Mouse (Mus musculus) liver, adult 2 months (tissue): Measurements from ENCODE around the gene Mvk. TPM values are rescaled to one million over a fixed set of nuclear protein-coding genes. Genes with fewer than 3 reads are reported as not detected.

Experiments used
- DNase-seq: peaks from one replicate; pipeline ENCODE4 v3.0.0-alpha.2; 2011; ENCODE audit warnings: low read depth, low spot score; ENCODE audit errors: extremely low read depth
- H3K27ac ChIP-seq: fragments of 200-500 bp; replicated peaks from 2 replicates; pipeline ENCODE4 v1.5.1; 2012; ENCODE audit warnings: low read depth, mild to moderate bottlenecking, control low read depth, inconsistent platforms, low read length; ENCODE audit not compliant: insufficient read depth
- H3K27me3 ChIP-seq: fragments of 200-500 bp; 2 replicates; pipeline ENCODE4 v1.6.1; 2012; ENCODE audit warnings: mild to moderate bottlenecking, moderate library complexity, low read length, inconsistent platforms; ENCODE audit not compliant: control insufficient read depth, insufficient read depth
- H3K36me3 ChIP-seq: fragments of 200-500 bp; 2 replicates; pipeline ENCODE4 v1.6.1; 2012; ENCODE audit warnings: low read length, inconsistent platforms; ENCODE audit not compliant: control insufficient read depth, insufficient read depth
- H3K4me1 ChIP-seq: fragments of 200-500 bp; 2 replicates; pipeline ENCODE4 v1.6.1; 2011; ENCODE audit warnings: low read length; ENCODE audit not compliant: control insufficient read depth, insufficient read depth
- H3K4me3 ChIP-seq: fragments of 200-500 bp; 2 replicates; pipeline ENCODE4 v1.5.1; 2011; ENCODE audit warnings: low read depth, mild to moderate bottlenecking, control low read depth, low read length, moderate library complexity; ENCODE audit not compliant: insufficient read depth
- H3K79me2 ChIP-seq: fragments of 200-500 bp; 2 replicates; pipeline ENCODE4 v1.6.1; 2012; ENCODE audit warnings: inconsistent platforms, mild to moderate bottlenecking, low read length, moderate library complexity; ENCODE audit not compliant: control insufficient read depth, insufficient read depth
- H3K9ac ChIP-seq: fragments of 200-500 bp; 2 replicates; pipeline ENCODE4 v1.6.1; 2012; ENCODE audit warnings: low read depth, mild to moderate bottlenecking, control low read depth, inconsistent platforms, low read length
- CTCF ChIP-seq: fragments of 200-500 bp; IDR thresholded peaks from 2 replicates; pipeline ENCODE4 v1.5.1; 2011; ENCODE audit warnings: low read depth, low read length, control low read depth
- POLR2A ChIP-seq: fragments of 200-500 bp; IDR thresholded peaks from 2 replicates; pipeline ENCODE4 v1.6.1; 2011; ENCODE audit warnings: low read length, control low read depth; ENCODE audit not compliant: insufficient read depth; ENCODE audit errors: extremely low read depth
- WGBS: fragments of 180-500 bp; shearing (Covaris S2); methylation state at CpG from one replicate; pipeline ENCODE4 v1.1.7; 2018; 5-methylcytosine and 5-hydroxymethylcytosine counted together
- polyA plus RNA-seq: library from polyadenylated mRNA; depleted of rRNA; stranded (reverse); fragments of >200 nt; gene quantifications from 2 replicates; pipeline ENCODE4 v1.2.3, GENCODE M21; 2012; rRNA removed
- total RNA-seq: library from RNA; depleted of rRNA; stranded (reverse); fragments of >200 nt; gene quantifications from 2 replicates; pipeline ENCODE4 v1.2.3, GENCODE M21; 2014; rRNA removed

Mvk gene
- total and polyA plus RNA-seq, 2 experiments = 39.2 to 59.5 TPM

DNA sequence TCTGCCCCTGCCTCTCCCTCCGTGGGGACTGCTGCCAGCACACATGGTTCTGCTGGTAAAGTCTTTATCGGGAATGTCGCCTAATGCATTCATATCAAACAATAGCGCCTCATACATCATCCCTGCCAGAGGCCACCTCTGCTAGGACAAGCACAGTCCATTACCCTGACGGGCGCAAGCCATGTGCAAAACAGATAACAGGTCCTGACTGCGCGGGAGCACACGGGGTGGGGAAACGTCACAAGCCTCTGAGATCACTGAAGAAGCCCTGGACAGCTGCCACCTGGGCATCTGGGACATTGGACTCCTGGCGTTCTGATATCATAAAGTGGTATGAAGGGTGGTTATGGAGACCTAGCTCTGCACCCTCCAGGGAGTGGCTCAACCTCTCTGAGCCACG is 63.3 kb downstream of the Mvk start:
- Histone ChIP-seq H3K4me3 (no peak overlapping the region), H3K9ac (no peak overlapping the region), H3K79me2 (no peaks in the 10 kb centered on the region), H3K36me3 (no peaks in the 10 kb centered on the region), H3K27ac (no peak overlapping the region), H3K4me1 (no peaks in the 10 kb centered on the region), H3K27me3 (no peaks in the 10 kb centered on the region)
- TF ChIP-seq POLR2A (no peak), CTCF (no peak)
- no peak for DNase-seq
- WGBS = 79% methylated on average over 12 of the region's 12 CpGs

GRCm38 (mm10) chr5:114507964-114508363 is 63.9 kb downstream of the Mvk start:
- no peaks in the 10 kb centered on the region for H3K27me3 ChIP-seq
- TF ChIP-seq CTCF = no peak
- no peak for TF ChIP-seq POLR2A
- 67% methylated on average over 4 of the region's 4 CpGs for WGBS
- H3K4me3 ChIP-seq = no peak overlapping the region
- no peak overlapping the region for H3K9ac ChIP-seq
- no peaks in the 10 kb centered on the region for H3K36me3 ChIP-seq
- H3K27ac ChIP-seq = no peak overlapping the region
- no peaks in the 10 kb centered on the region for H3K4me1 ChIP-seq
- no peak for DNase-seq
- no peaks in the 10 kb centered on the region for H3K79me2 ChIP-seq

DNA sequence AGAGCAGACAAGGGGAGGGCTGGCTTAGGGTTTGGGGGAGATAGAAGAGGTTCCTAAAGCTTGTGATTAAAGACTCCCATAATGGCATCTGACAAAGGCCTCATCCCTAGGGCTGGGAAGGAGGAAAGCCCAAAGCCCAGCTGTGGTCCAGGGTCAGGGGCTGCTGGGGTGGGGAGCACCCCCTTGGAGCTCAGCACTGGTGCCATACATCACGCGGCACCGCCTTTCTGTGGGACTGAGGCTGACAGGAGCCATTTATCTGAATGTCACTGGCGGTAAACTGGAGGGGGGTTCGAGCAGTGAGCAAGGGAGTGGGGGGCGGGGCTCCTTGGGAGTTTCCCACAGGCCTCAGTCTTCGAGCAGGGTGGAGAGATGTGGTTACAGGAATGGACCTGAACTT is 65.4 kb downstream of the Mvk start:
- H3K36me3 ChIP-seq = no peaks in the 10 kb centered on the region
- DNase-seq = no peak
- H3K79me2 ChIP-seq = no peaks in the 10 kb centered on the region
- no peak overlapping the region for H3K9ac ChIP-seq
- 81% methylated on average over 7 of the region's 7 CpGs for WGBS
- H3K4me1 ChIP-seq = no peaks in the 10 kb centered on the region
- TF ChIP-seq CTCF = no peak
- TF ChIP-seq POLR2A = no peak
- no peak overlapping the region for H3K4me3 ChIP-seq
- H3K27me3 ChIP-seq = 0 out of 2 replicates have a peak, but pooled peaks cover 2% of the 10 kb centered on the region
- H3K27ac ChIP-seq = no peak overlapping the region

Other genes with a start within 250 kb of the Mvk start
- gene Foxn4, start 170.5 kb upstream of the Mvk start, total RNA-seq = not detected in 2 replicates
- not detected in 2 replicates for gene Foxn4, start 170.5 kb upstream of the Mvk start, polyA plus RNA-seq
- gene Myo1h, start 155.1 kb upstream of the Mvk start, total RNA-seq = 0.09 and 0.27 TPM in 2 replicates
- gene Myo1h, start 155.1 kb upstream of the Mvk start, polyA plus RNA-seq = not detected in 2 replicates
- 11.4 and 12.8 TPM in 2 replicates for gene Kctd10, start 63.8 kb upstream of the Mvk start, total RNA-seq
- gene Kctd10, start 63.8 kb upstream of the Mvk start, polyA plus RNA-seq = 14.4 and 15.1 TPM in 2 replicates
- gene Ube3b, start 63.7 kb upstream of the Mvk start, total RNA-seq = 15.8 and 21.2 TPM in 2 replicates
- gene Ube3b, start 63.7 kb upstream of the Mvk start, polyA plus RNA-seq = 46.2 and 52.3 TPM in 2 replicates
- gene Mmab, start 209 bp upstream of the Mvk start, total RNA-seq = 13.2 and 14.5 TPM in 2 replicates
- 22.2 and 22.4 TPM in 2 replicates for gene Mmab, start 209 bp upstream of the Mvk start, polyA plus RNA-seq
- 0.09 and 0.60 TPM in 2 replicates for gene Fam222a, start 123.7 kb downstream of the Mvk start, total RNA-seq
- gene Fam222a, start 123.7 kb downstream of the Mvk start, polyA plus RNA-seq = 1.2 and 1.4 TPM in 2 replicates
- 0.09 and 0.40 TPM in 2 replicates for gene Trpv4, start 214.2 kb downstream of the Mvk start, total RNA-seq
- gene Trpv4, start 214.2 kb downstream of the Mvk start, polyA plus RNA-seq = 0.29 and 0.50 TPM in 2 replicates
- gene Gltp, start 246.7 kb downstream of the Mvk start, total RNA-seq = 3.1 and 4.4 TPM in 2 replicates
- 5.1 and 7.9 TPM in 2 replicates for gene Gltp, start 246.7 kb downstream of the Mvk start, polyA plus RNA-seq